Comparison of ENCODE assay signal across 20 mouse cellular contexts in the genomic region with DNA sequence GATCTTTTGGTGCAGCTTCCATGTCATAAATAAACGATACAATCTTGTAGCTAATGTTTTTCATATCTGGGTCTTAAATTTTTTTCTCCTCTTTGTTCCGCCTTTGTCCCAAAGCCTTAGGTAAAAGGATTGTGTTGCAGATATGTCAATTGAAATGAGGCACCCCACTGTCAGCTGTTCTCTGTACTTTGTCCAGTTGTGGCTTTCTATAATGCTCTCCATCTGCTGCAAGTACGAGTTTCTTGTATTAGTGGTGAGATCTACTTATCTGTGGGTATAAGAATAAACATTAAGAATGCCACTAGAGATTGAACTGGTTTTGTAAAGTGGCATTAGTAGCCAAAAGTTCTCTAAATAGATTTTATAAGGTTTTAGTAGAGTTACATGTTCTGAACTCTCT.
"Had no signal": no experiment of that assay in that cellular context is flagged by ENCODE, and none has a peak within 500 bp of the region (broad histone marks: within the 10 kb centered on the region; RNA-seq: fewer than 3 reads in every experiment).

No protein-coding gene starts in this region.

- H3K9me3 ChIP-seq: lung, embryonic 15.5 days; midbrain, embryonic 10.5 days; midbrain, embryonic 12.5 days; neural tube, embryonic 13.5 days; neural tube, embryonic 15.5 days had no signal

- H3K9ac ChIP-seq: liver, postnatal 0 days; lung, embryonic 15.5 days; midbrain, embryonic 12.5 days; neural tube, embryonic 13.5 days; neural tube, embryonic 15.5 days had no signal

- H3K4me3 ChIP-seq: lung, embryonic 15.5 days; midbrain, embryonic 10.5 days; midbrain, embryonic 12.5 days; myocyte; neural tube, embryonic 13.5 days; neural tube, embryonic 15.5 days had no signal

- H3K36me3 ChIP-seq: lung, embryonic 15.5 days; midbrain, embryonic 10.5 days; midbrain, embryonic 12.5 days; neural tube, embryonic 13.5 days; neural tube, embryonic 15.5 days had no signal

- DNase-seq: liver, postnatal 0 days; lung, adult 2 months; lung, postnatal 14 days; lung, postnatal 36 days; midbrain, embryonic 14.5 days; right cerebral cortex, adult 18-20 months; right cerebral cortex, postnatal 25 days; right cerebral cortex, postnatal 4 days; spleen, adult 18-20 months; thymus, adult 18-20 months; thymus, postnatal 14 days; thymus, postnatal 36 days had no signal

- H3K4me1 ChIP-seq: lung, embryonic 15.5 days; midbrain, embryonic 10.5 days; midbrain, embryonic 12.5 days; neural tube, embryonic 13.5 days; neural tube, embryonic 15.5 days had no signal

- H3K27ac ChIP-seq: lung, embryonic 15.5 days; midbrain, embryonic 10.5 days; midbrain, embryonic 12.5 days; neural tube, embryonic 13.5 days; neural tube, embryonic 15.5 days had no signal

- ATAC-seq: liver, postnatal 0 days; lung, postnatal 0 days; midbrain, embryonic 16.5 days had no signal

- H3K4me2 ChIP-seq: lung, embryonic 15.5 days; midbrain, embryonic 12.5 days; neural tube, embryonic 13.5 days; neural tube, embryonic 15.5 days had no signal

- H3K27me3 ChIP-seq: lung, embryonic 15.5 days; midbrain, embryonic 12.5 days; neural tube, embryonic 13.5 days; neural tube, embryonic 15.5 days had no signal
